Mouse (Mus musculus) gastrocnemius, postnatal 25 days (tissue): ENCODE measurements around the gene 1600012H06Rik. TPM values are rescaled to one million over a fixed set of nuclear protein-coding genes. Genes with fewer than 3 reads are reported as not detected.
"Not testable (repeated sequence)": the region's sequence is repeated elsewhere in the genome, so short reads cannot be mapped to it uniquely, and the experiment has no call there.

Experiments
- DNase-seq: peaks from one replicate; pipeline ENCODE4 v3.0.0; 2022
- total RNA-seq, 2 experiments: library from RNA; stranded (reverse); gene quantifications; 1 replicate in 1 of 2; 2 replicates in 1 of 2; pipeline ENCODE4 v1.2.3; 2021

The 1600012H06Rik gene
- total RNA-seq, 2 experiments from 2014 or later, result 7.0 to 9.0 TPM

DNA sequence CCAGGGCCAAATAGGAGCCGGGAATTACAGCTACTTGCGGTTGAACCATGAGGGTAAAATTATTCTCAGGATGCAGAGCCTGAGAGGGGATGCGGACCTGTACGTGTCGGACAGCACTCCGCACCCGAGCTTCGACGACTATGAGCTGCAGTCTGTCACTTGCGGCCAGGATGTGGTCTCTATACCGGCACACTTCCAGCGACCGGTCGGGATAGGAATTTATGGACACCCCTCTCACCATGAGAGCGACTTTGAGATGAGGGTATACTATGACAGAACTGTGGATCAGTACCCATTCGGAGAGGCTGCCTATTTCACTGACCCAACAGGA is 710 bp downstream of the 1600012H06Rik start:
- DNase-seq, result no peak

DNA sequence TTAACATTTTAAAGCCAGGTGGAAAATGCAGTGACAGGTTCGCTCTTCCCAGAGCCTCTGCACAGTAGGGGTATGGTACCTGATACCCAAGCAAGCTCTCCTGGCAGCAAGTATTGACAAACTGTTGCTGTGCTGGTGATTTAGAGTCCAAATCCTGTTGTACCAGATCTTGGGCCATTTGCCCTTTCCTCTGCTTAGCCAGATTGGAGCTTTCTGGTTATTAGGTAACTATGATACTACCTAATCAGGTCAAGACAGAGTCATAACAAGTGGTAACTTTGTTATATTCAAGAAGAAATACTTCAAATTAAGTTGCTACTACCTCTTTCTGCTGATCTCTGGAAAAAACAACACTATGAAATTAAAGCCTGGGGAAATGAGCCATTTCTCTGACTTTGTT is 1.6 kb downstream of the 1600012H06Rik start:
- DNase-seq, result peak; percentile 2

GRCm38 (mm10) chr17:14949161-14949827 is 6.3 kb downstream of the 1600012H06Rik start:
- DNase-seq, result peak; percentile 2

DNA sequence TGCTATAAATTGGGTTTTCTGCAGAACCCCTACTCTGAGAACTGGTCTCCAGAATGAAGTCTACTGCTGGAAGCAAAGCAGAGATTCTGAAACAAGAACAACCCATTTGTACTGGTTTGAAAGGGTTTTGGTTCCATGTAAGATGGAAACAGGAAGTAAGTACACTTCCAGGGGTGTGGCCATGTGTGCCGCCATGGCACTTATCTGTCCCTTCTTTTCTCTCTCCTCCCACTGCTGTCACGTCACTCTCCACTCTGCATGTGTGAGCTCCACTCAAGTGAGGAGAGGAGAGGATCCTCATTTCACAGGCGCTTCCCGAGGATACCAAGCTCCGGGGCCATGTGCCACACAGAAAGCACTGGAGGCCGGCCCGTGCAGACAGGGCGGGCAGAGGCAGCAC is 10.5 kb downstream of the 1600012H06Rik start:
- no peak for DNase-seq

- no peak for DNase-seq
Measured at GRCm38 (mm10) chr17:14958686-14959327, 15.8 kb downstream of the 1600012H06Rik start.

DNA sequence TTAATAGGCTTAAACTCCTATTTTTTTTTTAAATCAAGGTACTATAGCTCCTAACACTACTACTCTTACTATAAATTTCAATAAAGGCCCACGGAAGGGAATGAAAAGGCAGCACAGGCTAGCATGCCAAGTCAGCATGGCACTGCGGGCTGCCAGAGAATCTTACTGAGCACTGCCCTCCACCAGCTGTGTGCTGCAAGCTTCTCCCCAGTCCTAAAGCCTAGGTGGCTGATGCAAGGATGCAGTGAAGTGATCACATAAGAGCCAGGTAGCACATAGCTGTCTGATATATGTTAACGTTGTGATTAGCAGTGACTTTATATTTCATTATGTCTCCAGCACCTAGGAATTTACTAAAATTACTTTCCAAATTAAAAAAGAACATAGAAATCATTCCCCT is 17.0 kb downstream of the 1600012H06Rik start:
- no peak for DNase-seq

DNA sequence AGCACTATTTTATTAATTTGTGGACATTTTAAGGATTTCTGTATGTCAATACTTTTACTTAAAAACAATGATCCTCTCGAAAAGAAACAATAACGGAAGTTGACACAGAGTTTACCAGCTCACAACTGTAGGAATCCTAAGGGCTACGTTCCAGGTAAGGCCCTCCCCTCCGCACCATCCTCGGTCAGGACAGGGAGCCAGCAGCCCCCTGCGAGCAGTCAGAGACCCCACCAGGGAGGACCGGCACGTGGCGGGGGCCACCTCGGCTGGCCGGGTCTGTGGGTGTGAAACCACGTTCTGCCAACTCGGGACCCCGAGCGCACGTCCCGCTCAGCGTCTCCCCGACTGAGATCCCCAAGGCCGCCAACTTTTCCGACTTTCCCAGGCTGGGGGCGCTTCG is 17.5 kb downstream of the 1600012H06Rik start:
- DNase-seq, result peak; percentile 33

DNA sequence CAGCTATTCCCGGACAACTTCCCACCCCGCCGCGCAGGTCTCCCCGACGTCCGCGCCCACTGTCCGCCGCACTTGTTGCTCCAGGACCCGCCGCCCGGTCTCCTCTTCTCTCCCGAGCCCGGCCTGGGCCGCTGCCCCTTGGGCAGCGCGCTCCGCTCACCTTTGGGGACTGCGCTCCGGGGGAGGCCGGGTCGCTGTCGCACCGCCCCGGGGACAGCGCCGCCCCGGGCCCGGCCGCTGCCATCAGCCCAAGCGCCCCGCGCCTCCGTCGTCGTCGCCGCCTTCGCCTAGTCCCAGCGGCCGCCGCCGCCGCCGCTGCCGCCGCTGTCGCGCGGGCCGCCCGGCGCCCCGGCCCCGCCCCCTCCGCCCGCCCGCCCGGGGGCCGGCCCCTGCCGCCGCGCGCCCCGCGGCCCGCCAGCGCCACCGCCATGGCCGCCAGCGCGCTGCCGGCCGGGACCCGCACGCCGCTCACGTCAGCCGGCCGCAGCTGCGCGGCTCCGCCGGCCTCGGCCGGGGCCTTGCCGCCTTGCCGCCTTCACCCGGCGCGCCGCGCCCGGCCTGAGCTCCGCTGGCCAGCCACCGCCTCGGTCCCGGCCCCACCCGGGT is 18.1 kb downstream of the 1600012H06Rik start, which contains the start of gene Phf10:
Phf10 (minus strand) TSS at position 323 of the 606 bp plus-strand sequence.
- DNase-seq, result peak; percentile 13

DNA sequence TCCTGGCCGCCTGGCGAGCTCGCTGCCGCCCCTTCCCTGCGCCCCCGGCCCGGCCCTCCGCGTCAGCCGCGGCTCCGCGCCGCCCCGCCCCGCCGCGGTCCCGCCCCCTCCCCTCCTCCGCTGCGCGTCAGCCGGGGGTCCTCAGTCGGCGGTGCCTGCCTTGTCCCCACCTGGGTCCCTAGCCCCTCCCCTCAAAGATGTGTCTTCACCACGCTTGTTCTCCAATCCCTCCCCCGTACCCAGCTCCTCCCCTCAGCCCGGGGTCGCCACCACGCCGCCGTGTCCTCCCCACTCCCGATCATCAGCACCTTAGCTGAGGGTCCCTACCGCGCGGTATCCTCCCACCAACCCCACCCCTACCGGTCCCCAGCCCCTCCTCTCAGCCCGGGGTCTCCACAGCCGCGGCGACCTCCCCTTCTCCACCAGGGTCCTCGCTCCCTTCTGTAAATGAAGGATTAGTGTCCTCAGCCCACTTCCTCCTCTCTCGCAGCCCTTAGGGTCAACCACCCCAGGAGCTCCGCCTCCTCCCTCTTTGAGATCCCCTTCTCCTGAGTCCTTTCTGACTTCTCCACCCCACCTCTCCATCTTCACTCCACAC is 18.7 kb downstream of the 1600012H06Rik start:
- not testable (repeated sequence) for DNase-seq

GRCm38 (mm10) chr17:14968373-14968913 is 25.5 kb downstream of the 1600012H06Rik start:
- DNase-seq, result not testable (repeated sequence)

GRCm38 (mm10) chr17:14977718-14978361 is 34.9 kb downstream of the 1600012H06Rik start:
- DNase-seq, result not testable (repeated sequence)

- DNase-seq, result not testable (repeated sequence)
Measured at GRCm38 (mm10) chr17:14978362-14979038, 35.5 kb downstream of the 1600012H06Rik start, which contains the start of the genes 9030025P20Rik and Gm3417. Gene 9030025P20Rik, plus strand, starts transcription at chr17:14978468. Gene Gm3417, minus strand, starts transcription at chr17:14978790.

GRCm38 (mm10) chr17:14990116-14990702 is 47.2 kb downstream of the 1600012H06Rik start:
- DNase-seq, result peak; percentile 3

- not testable (repeated sequence) for DNase-seq
Measured at GRCm38 (mm10) chr17:14992522-14993138, 49.6 kb downstream of the 1600012H06Rik start.

GRCm38 (mm10) chr17:14993139-14993832 is 50.3 kb downstream of the 1600012H06Rik start:
- not testable (repeated sequence) for DNase-seq

DNA sequence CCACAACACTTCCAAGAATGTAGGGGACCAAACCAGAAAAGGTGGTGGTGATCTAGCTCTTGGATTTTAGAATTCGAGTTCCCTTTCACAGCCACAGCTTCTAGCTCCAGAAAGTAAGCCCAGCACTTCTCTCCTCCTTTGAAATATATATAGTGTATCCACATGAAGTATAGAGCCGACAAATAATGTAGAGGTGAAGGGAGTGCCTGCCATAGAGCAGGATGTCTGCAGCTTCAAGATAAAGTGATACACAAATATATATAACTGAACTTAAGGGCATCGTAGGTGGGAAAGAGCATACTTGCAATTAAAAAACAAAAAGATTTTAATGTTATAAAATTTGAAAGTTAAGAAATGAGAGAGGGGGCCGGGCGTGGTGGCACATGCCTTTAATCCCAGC is 51.2 kb downstream of the 1600012H06Rik start:
- DNase-seq, result not testable (repeated sequence)

- DNase-seq, result not testable (repeated sequence)
Measured at GRCm38 (mm10) chr17:15000047-15000446, 57.1 kb downstream of the 1600012H06Rik start.

- not testable (repeated sequence) for DNase-seq
Measured at GRCm38 (mm10) chr17:15009088-15009487, 66.1 kb downstream of the 1600012H06Rik start.
